Mouse (Mus musculus): ENCODE data around the gene Adcy6. TPM values are rescaled to one million over a fixed set of nuclear protein-coding genes. Genes with fewer than 3 reads are reported as not detected.

Gene Adcy6
- total RNA-seq, 2 experiments from 2014 or later, result 33.1 to 36.4 TPM

- intact Hi-C loops (cut with DNase I; ENCODE audit: low total_unique reads), result no loop called here
- no peak for DNase-seq
Measured at GRCm38 (mm10) chr15:98573293-98573692, 36.6 kb downstream of the Adcy6 start.

DNA sequence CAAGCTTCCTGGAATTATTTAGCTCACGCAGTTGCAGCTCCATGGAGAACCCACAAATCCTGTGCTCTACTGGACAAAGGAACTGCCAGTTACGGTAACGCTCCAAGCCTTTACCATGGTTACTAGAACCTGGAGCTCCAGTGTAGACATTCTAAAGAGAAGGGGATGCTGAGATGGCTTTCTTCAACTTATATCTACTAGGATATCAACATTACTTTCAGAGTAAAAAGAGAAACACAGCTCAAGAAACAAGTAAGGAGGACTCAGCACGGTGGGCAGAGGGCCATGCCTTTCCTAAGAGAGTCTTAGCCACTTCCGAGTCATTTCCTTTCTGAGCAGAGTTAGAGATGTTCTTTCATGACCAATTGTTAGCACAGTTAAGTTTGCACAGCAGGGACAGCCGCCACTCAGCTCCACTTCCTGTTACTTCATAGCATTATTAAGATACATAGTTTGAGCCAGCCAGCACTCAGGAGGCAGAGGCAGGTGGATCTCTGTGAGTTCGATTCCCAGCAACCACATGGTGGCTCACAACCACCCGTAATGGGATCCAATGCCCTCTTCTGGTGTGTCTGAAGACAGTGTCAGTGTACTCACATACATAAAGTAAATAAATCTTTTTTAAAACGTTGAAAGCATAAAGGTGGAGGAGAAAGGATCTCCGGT, 38.9 kb downstream of the Adcy6 start, which contains the start of the genes Ccnt1 and 4930415O20Rik:
TSS of gene Ccnt1 (minus strand) at position 51 of the 666 bp plus-strand sequence.
TSS of gene 4930415O20Rik (plus strand) at position 132 of the 666 bp plus-strand sequence.
- DNase-seq, result no peak
- intact Hi-C loops (cut with DNase I; ENCODE audit: low total_unique reads), result no loop called here

GRCm38 (mm10) chr15:98569795-98570365, 40.0 kb downstream of the Adcy6 start:
- intact Hi-C loops (cut with DNase I; ENCODE audit: low total_unique reads), result no loop called here
- no peak for DNase-seq

- intact Hi-C loops (cut with DNase I; ENCODE audit: low total_unique reads), result no loop called here
- DNase-seq, result no peak
Measured at GRCm38 (mm10) chr15:98569216-98569615, 40.7 kb downstream of the Adcy6 start.

- intact Hi-C loops (cut with DNase I; ENCODE audit: low total_unique reads), result no loop called here
Measured at GRCm38 (mm10) chr15:98568256-98569033, 41.4 kb downstream of the Adcy6 start.

GRCm38 (mm10) chr15:98567278-98568134, 42.4 kb downstream of the Adcy6 start:
- DNase-seq, result peak; percentile 99
- intact Hi-C loops (cut with DNase I; ENCODE audit: low total_unique reads), result no loop called here

More at GRCm38 (mm10) chr15:98568256-98569033, 41.4 kb downstream of the Adcy6 start:
- DNase-seq, result no peak

DNA sequence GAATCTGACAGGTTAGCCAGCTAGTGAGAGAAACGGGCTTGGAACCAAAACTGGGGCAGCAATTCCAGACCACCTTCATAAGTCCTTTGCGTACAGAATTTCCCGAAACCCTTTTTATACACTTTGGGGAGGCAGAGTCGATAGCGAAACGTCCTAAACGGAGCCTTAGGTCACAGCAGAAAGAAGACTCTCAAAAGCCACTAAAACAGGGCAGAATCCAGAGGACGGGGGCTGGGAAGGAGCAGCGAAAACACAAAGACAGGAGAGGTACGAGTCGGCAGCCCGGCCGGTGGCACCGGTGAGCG, 43.0 kb downstream of the Adcy6 start:
- intact Hi-C loops (cut with DNase I; ENCODE audit: low total_unique reads), result no loop called here
- DNase-seq, result no peak

DNA sequence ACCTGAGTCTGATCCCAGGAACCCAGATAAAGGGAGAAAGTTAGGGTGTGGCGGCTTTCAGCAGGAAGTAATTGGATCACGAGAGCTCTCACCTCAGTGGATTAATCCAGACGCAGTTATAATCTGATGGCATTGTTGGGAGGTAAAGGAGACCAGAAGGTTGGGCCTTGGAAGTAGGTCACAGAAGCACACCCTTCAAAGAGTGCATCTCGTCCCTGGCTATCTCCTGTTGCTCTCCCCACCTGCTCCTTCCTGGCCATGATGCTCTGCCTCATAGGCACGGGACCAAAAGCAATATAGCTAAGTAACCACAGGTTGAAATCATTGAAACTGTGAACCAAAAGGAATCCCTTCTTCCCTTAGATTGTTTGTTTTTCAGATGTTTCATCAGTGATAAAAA, 52.7 kb downstream of the Adcy6 start:
- intact Hi-C loops (cut with DNase I; ENCODE audit: low total_unique reads), result no loop called here
- DNase-seq, result no peak

DNA sequence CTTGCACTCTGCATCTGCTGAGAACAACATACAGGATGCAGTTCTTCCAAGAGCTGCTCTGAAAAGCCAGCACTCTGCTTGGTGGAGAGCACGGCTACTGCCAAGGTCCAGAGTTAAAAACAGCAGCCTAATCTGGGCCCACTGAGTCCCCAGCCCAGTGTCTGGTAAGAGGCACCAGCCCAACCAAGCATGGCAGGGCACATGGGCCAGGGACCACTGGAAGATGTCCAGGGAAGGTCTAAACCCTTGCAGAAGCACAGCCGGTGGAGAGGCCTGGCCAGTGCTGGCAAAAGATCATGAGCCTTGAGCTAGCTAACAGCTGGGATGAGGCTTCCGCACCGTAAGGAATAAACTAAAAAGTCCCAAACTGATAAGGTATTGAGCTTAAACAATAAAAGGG, 54.0 kb downstream of the Adcy6 start:
- intact Hi-C loops (cut with DNase I; ENCODE audit: low total_unique reads), result no loop called here
- DNase-seq, result peak; percentile 58

DNA sequence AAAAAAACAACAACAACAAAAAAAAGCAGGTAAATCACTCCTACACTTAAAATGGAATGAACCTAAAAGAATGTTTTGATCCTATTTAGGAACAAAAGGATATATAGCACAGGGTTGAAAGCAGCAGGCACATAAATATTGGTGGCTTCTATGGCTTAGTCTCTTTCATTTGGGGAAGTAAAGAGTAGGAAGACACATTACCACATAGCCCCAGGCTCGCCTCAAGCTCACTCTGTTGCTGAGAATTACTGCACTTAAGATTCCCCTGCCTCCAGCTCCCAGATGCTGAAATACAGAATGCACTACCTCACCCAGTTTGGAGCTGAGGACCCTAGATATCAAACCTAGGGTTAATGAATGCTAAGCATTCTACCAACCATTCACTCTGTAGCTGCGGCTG, 57.1 kb downstream of the Adcy6 start:
- no peak for DNase-seq
- intact Hi-C loops (cut with DNase I; ENCODE audit: low total_unique reads), result no loop called here

DNA sequence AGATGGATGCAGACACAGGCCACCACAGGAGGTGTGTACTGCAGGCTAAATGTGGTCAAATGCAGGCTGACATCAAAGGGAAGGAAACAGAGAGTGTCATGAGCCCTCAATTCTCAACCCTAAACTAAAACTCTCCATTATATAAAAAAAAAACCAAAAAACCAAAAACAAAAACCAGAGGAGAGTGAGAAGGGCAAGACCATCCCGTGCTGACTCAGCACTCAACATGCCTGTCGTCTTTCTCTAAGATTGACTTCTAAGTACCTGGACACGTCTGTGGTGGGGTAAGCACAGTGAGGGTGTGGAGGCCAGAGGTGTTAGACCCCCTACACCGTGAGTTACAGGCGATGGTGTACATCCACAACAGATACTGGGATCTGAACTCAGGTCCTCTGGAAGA, 63.0 kb downstream of the Adcy6 start:
- intact Hi-C loops (cut with DNase I; ENCODE audit: low total_unique reads), result no loop called here
- DNase-seq, result no peak

- intact Hi-C loops (cut with DNase I; ENCODE audit: low total_unique reads), result no loop called here
- DNase-seq, result no peak
Measured at GRCm38 (mm10) chr15:98545151-98545550, 64.7 kb downstream of the Adcy6 start.

DNA sequence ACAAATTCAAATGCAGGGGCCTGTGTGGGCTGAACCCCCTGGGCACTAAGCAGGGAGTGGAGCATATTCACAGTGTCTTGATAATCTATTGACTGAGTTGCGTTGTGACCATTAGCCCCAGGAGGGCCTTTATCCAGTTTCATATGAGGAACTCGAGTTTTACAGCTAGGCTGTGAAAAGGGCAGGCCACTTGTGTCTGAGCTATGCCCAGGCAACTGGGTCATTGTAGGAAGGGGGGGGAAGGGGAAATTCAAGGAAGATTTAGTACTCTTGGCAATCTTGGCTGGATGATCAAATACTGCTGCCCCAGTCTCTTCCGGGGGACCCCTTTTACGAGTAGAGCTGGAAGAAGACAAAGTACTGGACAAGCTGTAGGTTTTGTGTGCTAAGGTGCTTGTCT, 66.5 kb downstream of the Adcy6 start:
- DNase-seq, result no peak
- intact Hi-C loops (cut with DNase I; ENCODE audit: low total_unique reads), result no loop called here

- intact Hi-C loops (cut with DNase I; ENCODE audit: low total_unique reads), result no loop called here
- DNase-seq, result no peak
Measured at GRCm38 (mm10) chr15:98541064-98541463, 68.8 kb downstream of the Adcy6 start.

Other genes with a start within 250 kb of the Adcy6 start
- gene Olfr283, start 229.1 kb downstream of the Adcy6 start, total RNA-seq (2021), result not detected
- not detected for gene Olfr282, start 178.9 kb downstream of the Adcy6 start, total RNA-seq (2021)
- not detected for gene Olfr281, start 157.5 kb downstream of the Adcy6 start, total RNA-seq (2021)
- gene OR5BS1P, start 140.2 kb downstream of the Adcy6 start, total RNA-seq (2021), result not detected
- gene Lalba, start 127.4 kb downstream of the Adcy6 start, total RNA-seq (2021), result not detected
- not detected for gene Olfr279, start 117.7 kb downstream of the Adcy6 start, total RNA-seq (2021)
- gene Kansl2, start 75.8 kb downstream of the Adcy6 start, total RNA-seq (2021), result 10 to 100 TPM; 52.5 to 56.9 TPM
- gene Ccnt1, start 39.2 kb downstream of the Adcy6 start, total RNA-seq (2021), result 10 to 100 TPM; 20.4 to 20.6 TPM
- gene 4930415O20Rik, start 39.1 kb downstream of the Adcy6 start, total RNA-seq (2021), result under 1 TPM in 1 of 2 experiments, not detected in 1; 0.44 TPM
- gene Cacnb3, start 20.8 kb upstream of the Adcy6 start, total RNA-seq (2021), result 1 to 10 TPM; 6.6 to 9.5 TPM
- gene Ddx23, start 52.8 kb upstream of the Adcy6 start, total RNA-seq (2021), result 10 to 100 TPM; 45.1 to 48.1 TPM
- gene Rnd1, start 67.4 kb upstream of the Adcy6 start, total RNA-seq (2021), result 1 to 10 TPM in 1 of 2 experiments, under 1 TPM in 1; 0.40 to 1.2 TPM
- gene Ccdc65, start 98.1 kb upstream of the Adcy6 start, total RNA-seq (2021), result not detected
- gene Fkbp11, start 118.1 kb upstream of the Adcy6 start, total RNA-seq (2021), result 1 to 10 TPM; 3.9 to 4.4 TPM
- gene Arf3, start 153.1 kb upstream of the Adcy6 start, total RNA-seq (2021), result 10 to 100 TPM; 14.6 to 15.8 TPM
- 1 to 10 TPM in 1 of 2 experiments, under 1 TPM in 1; 0.78 to 1.5 TPM for gene Wnt10b, start 168.1 kb upstream of the Adcy6 start, total RNA-seq (2021)
- under 1 TPM in 1 of 2 experiments, not detected in 1; 0.10 TPM for gene Wnt1, start 179.8 kb upstream of the Adcy6 start, total RNA-seq (2021)
- gene Ddn, start 199.4 kb upstream of the Adcy6 start, total RNA-seq (2021), result 1 to 10 TPM; 1.6 to 2.7 TPM
- 10 to 100 TPM; 36.6 to 42.0 TPM for gene Prkag1, start 221.4 kb upstream of the Adcy6 start, total RNA-seq (2021)